21 mouse cellular contexts compared by ENCODE assay signal in genomic region chr10:66973274-66973673, GRCm38 (mm10).
DNase-seq lines count a peak whose midpoint lies in the region; ATAC-seq and TF ChIP-seq lines count a peak whose summit lies in the region.
"Had no signal": no experiment of that assay in that cellular context is flagged by ENCODE, and none has a peak within 500 bp of the region (broad histone marks: within the 10 kb centered on the region; RNA-seq: fewer than 3 reads in every experiment).

No protein-coding gene starts in this region.

- no peak overlapping the region for H3K4me3 ChIP-seq in intestine, embryonic 14.5 days (ENCODE audit: low read depth, low read length)
- no peak overlapping the region for H3K4me3 ChIP-seq in intestine, postnatal 0 days (ENCODE audit: low read depth, low read length)
- no peak overlapping the region for H3K4me3 ChIP-seq in embryonic facial prominence, embryonic 13.5 days
- no peak overlapping the region for H3K4me3 ChIP-seq in intestine, embryonic 16.5 days (ENCODE audit: low read length)
- H3K4me3 ChIP-seq: heart, embryonic 10.5 days; hindbrain, embryonic 12.5 days had no signal

- H3K9me3 ChIP-seq in intestine, embryonic 14.5 days (ENCODE audit: control insufficient read depth, low read length) = no peaks in the 10 kb centered on the region
- H3K9me3 ChIP-seq in intestine, postnatal 0 days (ENCODE audit: control insufficient read depth) = no peaks in the 10 kb centered on the region
- H3K9me3 ChIP-seq in embryonic facial prominence, embryonic 13.5 days = no peaks in the 10 kb centered on the region
- no peaks in the 10 kb centered on the region for H3K9me3 ChIP-seq in intestine, embryonic 16.5 days (ENCODE audit: control insufficient read depth, low read length)
- H3K9me3 ChIP-seq: heart, embryonic 10.5 days; hindbrain, embryonic 12.5 days had no signal

- no peak overlapping the region for H3K4me2 ChIP-seq in intestine, embryonic 14.5 days (ENCODE audit: low read length)
- no peak overlapping the region for H3K4me2 ChIP-seq in intestine, postnatal 0 days (replicated peaks; ENCODE audit: low read depth)
- no peak overlapping the region for H3K4me2 ChIP-seq in embryonic facial prominence, embryonic 13.5 days
- no peak overlapping the region for H3K4me2 ChIP-seq in intestine, embryonic 16.5 days (ENCODE audit: low read depth, low read length)
- H3K4me2 ChIP-seq: hindbrain, embryonic 12.5 days had no signal

- no peaks in the 10 kb centered on the region for H3K27me3 ChIP-seq in intestine, embryonic 14.5 days (replicated peaks; ENCODE audit: control insufficient read depth, insufficient read depth, low read length)
- no peaks in the 10 kb centered on the region for H3K27me3 ChIP-seq in intestine, postnatal 0 days (replicated peaks; ENCODE audit: control insufficient read depth, insufficient read depth, low read length)
- H3K27me3 ChIP-seq in embryonic facial prominence, embryonic 13.5 days = no peaks in the 10 kb centered on the region
- no peaks in the 10 kb centered on the region for H3K27me3 ChIP-seq in intestine, embryonic 16.5 days (replicated peaks; ENCODE audit: control insufficient read depth, insufficient read depth, low read length)
- H3K27me3 ChIP-seq: CH12.LX; hindbrain, embryonic 12.5 days had no signal

- no peak for ATAC-seq in intestine, embryonic 14.5 days (replicated peaks; ENCODE audit: low FRiP score, low TSS enrichment, low read depth)
- no peak for ATAC-seq in intestine, postnatal 0 days
- ATAC-seq in embryonic facial prominence, embryonic 13.5 days (ENCODE audit: insufficient number of reproducible peaks, insufficient read depth, low FRiP score, low TSS enrichment, low read depth) = no peak
- 0 out of 2 replicates have a peak, but pooled peaks have one; percentile 30 for ATAC-seq in intestine, embryonic 16.5 days
- ATAC-seq: forebrain, embryonic 16.5 days; hindbrain, embryonic 16.5 days had no signal

- TF ChIP-seq CTCF in intestine, postnatal 0 days (IDR thresholded peaks at IDR 0.05; ENCODE audit: low read depth) = no peak

- 38% methylated on average over 2 of the region's 2 CpGs for WGBS in intestine, embryonic 14.5 days
- WGBS in intestine, postnatal 0 days = 46% methylated on average over 2 of the region's 2 CpGs
- 39% methylated on average over 2 of the region's 2 CpGs for WGBS in embryonic facial prominence, embryonic 13.5 days
- 51% methylated on average over 2 of the region's 2 CpGs for WGBS in intestine, embryonic 16.5 days

- H3K9ac ChIP-seq in intestine, embryonic 14.5 days (ENCODE audit: low read length) = no peak overlapping the region
- H3K9ac ChIP-seq in intestine, postnatal 0 days (ENCODE audit: low read depth, low read length) = no peak overlapping the region
- H3K9ac ChIP-seq in embryonic facial prominence, embryonic 13.5 days = no peak overlapping the region
- H3K9ac ChIP-seq in intestine, embryonic 16.5 days (ENCODE audit: low read depth, low read length) = no peak overlapping the region
- H3K9ac ChIP-seq: hindbrain, embryonic 12.5 days had no signal

- no peaks in the 10 kb centered on the region for H3K36me3 ChIP-seq in intestine, embryonic 14.5 days (ENCODE audit: control insufficient read depth, insufficient read depth, low read length)
- H3K36me3 ChIP-seq in intestine, postnatal 0 days (ENCODE audit: control insufficient read depth, insufficient read depth) = no peaks in the 10 kb centered on the region
- no peaks in the 10 kb centered on the region for H3K36me3 ChIP-seq in embryonic facial prominence, embryonic 13.5 days
- H3K36me3 ChIP-seq in intestine, embryonic 16.5 days (ENCODE audit: control insufficient read depth, insufficient read depth, low read length) = no peaks in the 10 kb centered on the region
- H3K36me3 ChIP-seq: heart, embryonic 10.5 days; hindbrain, embryonic 12.5 days had no signal

- DNase-seq in intestine, embryonic 14.5 days (ENCODE audit: low spot score) = no peak
- peak; percentile 86 for DNase-seq in MN1 (ENCODE audit: low spot score)
- DNase-seq in gastrocnemius, postnatal 36 days = no peak
- DNase-seq in cerebellum, adult 18-20 months = no peak
- no peak for DNase-seq in thymus, postnatal 0 days (ENCODE audit: low spot score)
- DNase-seq: adrenal gland, adult 2 months; adrenal gland, postnatal 25 days; cerebellum, adult 2 months; cerebellum, postnatal 10 days; gastrocnemius, postnatal 14 days; heart, postnatal 10 days; heart, postnatal 4 days; kidney, adult 11 months had no signal

- peak overlapping the region; percentile 39 for H3K27ac ChIP-seq in intestine, embryonic 14.5 days (ENCODE audit: low read depth)
- H3K27ac ChIP-seq in intestine, postnatal 0 days (ENCODE audit: low read depth, low read length) = no peak overlapping the region
- H3K27ac ChIP-seq in embryonic facial prominence, embryonic 13.5 days = peak overlapping the region; percentile 44
- H3K27ac ChIP-seq in intestine, embryonic 16.5 days (ENCODE audit: low read length) = no peak overlapping the region
- H3K27ac ChIP-seq: heart, embryonic 10.5 days; hindbrain, embryonic 12.5 days had no signal

- intact Hi-C loops in gastrocnemius, postnatal 36 days (cut with DNase I) = no loop called here

- peaks cover 5% of the 10 kb centered on the region; the same call in 1 of the 2 replicates for H3K4me1 ChIP-seq in intestine, embryonic 14.5 days (replicated peaks; ENCODE audit: control insufficient read depth, insufficient read depth, low read length)
- no peaks in the 10 kb centered on the region for H3K4me1 ChIP-seq in intestine, postnatal 0 days (replicated peaks; ENCODE audit: control insufficient read depth, insufficient read depth, low read length)
- peaks cover 18% of the 10 kb centered on the region for H3K4me1 ChIP-seq in embryonic facial prominence, embryonic 13.5 days
- no peaks in the 10 kb centered on the region for H3K4me1 ChIP-seq in intestine, embryonic 16.5 days (ENCODE audit: control insufficient read depth, insufficient read depth, low read length)

Comparison
In these comparisons a context has a peak if more than half of its experiments do, and no peak if none do; other contexts are left out.
1. H3K27ac ChIP-seq: peak in intestine, embryonic 14.5 days (single experiment) and embryonic facial prominence, embryonic 13.5 days (single experiment); none in intestine, postnatal 0 days (single experiment) and intestine, embryonic 16.5 days (single experiment).